Mouse (Mus musculus): Measurements from ENCODE around the gene Rnf138rt1. TPM values are rescaled to one million over a fixed set of nuclear protein-coding genes. Genes with fewer than 3 reads are reported as not detected.

Rnf138rt1 gene
- polyA plus RNA-seq, 1 experiment from 2014 or later, result not detected

Other genes starting within 250 kb of the Rnf138rt1 start
- gene Grpr, start 211.7 kb downstream of the Rnf138rt1 start, polyA plus RNA-seq (2015; fragmentation: Nextera tagmentation; extraction: Ambion mirVana), result 0.50 and 0.57 TPM in 2 replicates
- gene Ap1s2, start 147.7 kb upstream of the Rnf138rt1 start, polyA plus RNA-seq (2015; fragmentation: Nextera tagmentation; extraction: Ambion mirVana), result 22.3 and 23.2 TPM in 2 replicates
- gene Zrsr2, start 197.3 kb upstream of the Rnf138rt1 start, polyA plus RNA-seq (2015; fragmentation: Nextera tagmentation; extraction: Ambion mirVana), result 52.1 and 52.6 TPM in 2 replicates